18 mouse cellular contexts compared by ENCODE assay signal in genomic region chr10:45076585-45076984, GRCm38 (mm10). TPM values are rescaled to one million over a fixed set of nuclear protein-coding genes. Genes with fewer than 3 reads are reported as not detected.
DNase-seq lines count a peak whose midpoint lies in the region; ATAC-seq and TF ChIP-seq lines count a peak whose summit lies in the region.
"Had no signal": no experiment of that assay in that cellular context is flagged by ENCODE, and none has a peak within 500 bp of the region (broad histone marks: within the 10 kb centered on the region; RNA-seq: fewer than 3 reads in every experiment).

No protein-coding gene starts in this region.

- H3ac ChIP-seq in C2C12 (ENCODE audit: control insufficient read depth, insufficient read length, low read depth), result peak overlapping the region; percentile 25

- no peak for ATAC-seq in hindbrain, embryonic 16.5 days
- peak; percentile 68 for ATAC-seq in limb, embryonic 15.5 days (ENCODE audit: insufficient number of reproducible peaks, low FRiP score, low TSS enrichment, low read depth)
- no peak for ATAC-seq in heart, embryonic 11.5 days (replicated peaks; ENCODE audit: insufficient number of reproducible peaks, low FRiP score, low TSS enrichment)
- ATAC-seq: CD4-positive, CD25-positive, alpha-beta regulatory T cell, adult 4 months; intestine, embryonic 16.5 days had no signal

- peaks cover 100% of the 10 kb centered on the region for H3K79me2 ChIP-seq in C2C12 (ENCODE audit: control insufficient read depth, insufficient read depth)

- TF ChIP-seq CTCF in C2C12 (IDR thresholded peaks at IDR 0.05; ENCODE audit: control insufficient read depth, insufficient read depth, insufficient read length) (no peak), E14TG2a.4 (conservative IDR thresholded peaks at IDR 0.05; ENCODE audit: low read length) (no peak)

- H3K27me3 ChIP-seq in hindbrain, embryonic 10.5 days (ENCODE audit: insufficient read depth, poor library complexity, severe bottlenecking), result no peaks in the 10 kb centered on the region
- H3K27me3 ChIP-seq in hindbrain, embryonic 16.5 days (replicated peaks; ENCODE audit: control insufficient read depth, insufficient read depth, low read length), result no peaks in the 10 kb centered on the region
- H3K27me3 ChIP-seq in C2C12 (ENCODE audit: control insufficient read depth, insufficient read depth, insufficient read length) (no peaks in the 10 kb centered on the region), E14TG2a.4 (ENCODE audit: insufficient read depth, low read length) (no peaks in the 10 kb centered on the region)
- H3K27me3 ChIP-seq in limb, embryonic 15.5 days, result no peaks in the 10 kb centered on the region
- no peaks in the 10 kb centered on the region for H3K27me3 ChIP-seq in heart, embryonic 11.5 days (ENCODE audit: control insufficient read depth, insufficient read depth, low read length)
- H3K27me3 ChIP-seq: heart, embryonic 12.5 days; neural tube, embryonic 12.5 days had no signal

- peaks cover 24% of the 10 kb centered on the region for H3K4me1 ChIP-seq in hindbrain, embryonic 10.5 days (replicated peaks)
- H3K4me1 ChIP-seq in hindbrain, embryonic 16.5 days (ENCODE audit: control insufficient read depth, insufficient read depth, low read depth, low read length), result no peaks in the 10 kb centered on the region
- H3K4me1 ChIP-seq in E14TG2a.4 (replicated peaks; ENCODE audit: low read depth, low read length), result peaks cover 81% of the 10 kb centered on the region
- H3K4me1 ChIP-seq in limb, embryonic 15.5 days, result 0 out of 2 replicates have a peak, but pooled peaks cover 2% of the 10 kb centered on the region
- H3K4me1 ChIP-seq in heart, embryonic 11.5 days (ENCODE audit: control insufficient read depth, insufficient read depth, low read length), result peaks cover 42% of the 10 kb centered on the region

- H3K27ac ChIP-seq in hindbrain, embryonic 10.5 days, result peak overlapping the region; percentile 19
- no peak overlapping the region for H3K27ac ChIP-seq in hindbrain, embryonic 16.5 days (ENCODE audit: low read depth, low read length)
- H3K27ac ChIP-seq in limb, embryonic 15.5 days, result peak overlapping the region; percentile 50; the same call in 1 of the 2 replicates
- H3K27ac ChIP-seq in heart, embryonic 11.5 days (ENCODE audit: low read depth, low read length), result no peak overlapping the region
- H3K27ac ChIP-seq: hindbrain, embryonic 14.5 days; neural tube, embryonic 12.5 days had no signal

- DNase-seq in hindbrain, embryonic 10.5 days (ENCODE audit: low spot score), result no peak
- no peak for DNase-seq in spleen, postnatal 14 days (ENCODE audit: low spot score in 2 of 2)
- DNase-seq: adrenal gland, postnatal 14 days; cerebellum, postnatal 14 days; heart, postnatal 14 days; right cerebral cortex, adult 18-20 months; thymus, postnatal 25 days had no signal

- 82% methylated on average over 10 of the region's 10 CpGs for WGBS in hindbrain, embryonic 10.5 days
- 85% methylated on average over 10 of the region's 10 CpGs for WGBS in hindbrain, embryonic 16.5 days
- WGBS in limb, embryonic 15.5 days, result 71% methylated on average over 10 of the region's 10 CpGs
- WGBS in heart, embryonic 11.5 days (ENCODE audit: insufficient replicate concordance), result 79% methylated on average over 10 of the region's 10 CpGs

- H3K79me3 ChIP-seq in C2C12 (ENCODE audit: low read depth), result peaks cover 89% of the 10 kb centered on the region

- H3K36me3 ChIP-seq in hindbrain, embryonic 10.5 days, result peaks cover 74% of the 10 kb centered on the region
- peaks cover 6% of the 10 kb centered on the region; the same call in 1 of the 2 replicates for H3K36me3 ChIP-seq in hindbrain, embryonic 16.5 days (ENCODE audit: control insufficient read depth, insufficient read depth, low read length)
- peaks cover 63% of the 10 kb centered on the region for H3K36me3 ChIP-seq in C2C12 (ENCODE audit: control insufficient read depth, insufficient read depth)
- peaks cover 52% of the 10 kb centered on the region for H3K36me3 ChIP-seq in E14TG2a.4 (ENCODE audit: insufficient read depth, low read length)
- peaks cover 20% of the 10 kb centered on the region for H3K36me3 ChIP-seq in limb, embryonic 15.5 days
- peaks cover 8% of the 10 kb centered on the region; the same call in 1 of the 2 replicates for H3K36me3 ChIP-seq in heart, embryonic 11.5 days (ENCODE audit: control insufficient read depth, insufficient read depth, low read length)

- no peak overlapping the region for H3K4me3 ChIP-seq in hindbrain, embryonic 10.5 days
- no peak overlapping the region for H3K4me3 ChIP-seq in hindbrain, embryonic 16.5 days (ENCODE audit: low read length)
- H3K4me3 ChIP-seq in C2C12 (ENCODE audit: insufficient read depth, poor library complexity, severe bottlenecking) (no peak overlapping the region), E14TG2a.4 (replicated peaks; ENCODE audit: low read length) (peak overlapping the region; percentile 51)
- H3K4me3 ChIP-seq in limb, embryonic 15.5 days, result no peak overlapping the region
- no peak overlapping the region for H3K4me3 ChIP-seq in heart, embryonic 11.5 days (ENCODE audit: low read depth, low read length)
- H3K4me3 ChIP-seq: heart, embryonic 12.5 days; neural tube, embryonic 12.5 days had no signal

- no peak overlapping the region for H3K4me2 ChIP-seq in hindbrain, embryonic 16.5 days (ENCODE audit: low read length)
- H3K4me2 ChIP-seq in limb, embryonic 15.5 days, result no peak overlapping the region
- no peak overlapping the region for H3K4me2 ChIP-seq in heart, embryonic 11.5 days
- H3K4me2 ChIP-seq: heart, embryonic 12.5 days; hindbrain, embryonic 14.5 days; midbrain, embryonic 11.5 days; neural tube, embryonic 12.5 days had no signal

- no peaks in the 10 kb centered on the region for H3K9me3 ChIP-seq in hindbrain, embryonic 10.5 days
- H3K9me3 ChIP-seq in hindbrain, embryonic 16.5 days (ENCODE audit: control insufficient read depth, low read length), result no peaks in the 10 kb centered on the region
- H3K9me3 ChIP-seq in E14TG2a.4 (ENCODE audit: low read length), result no peaks in the 10 kb centered on the region
- no peaks in the 10 kb centered on the region for H3K9me3 ChIP-seq in limb, embryonic 15.5 days
- no peaks in the 10 kb centered on the region for H3K9me3 ChIP-seq in heart, embryonic 11.5 days (replicated peaks; ENCODE audit: control insufficient read depth, low read length)
- H3K9me3 ChIP-seq: heart, embryonic 12.5 days; neural tube, embryonic 12.5 days had no signal

- no peak overlapping the region for H3K9ac ChIP-seq in hindbrain, embryonic 16.5 days (ENCODE audit: low read depth, low read length)
- no peak overlapping the region for H3K9ac ChIP-seq in limb, embryonic 15.5 days
- H3K9ac ChIP-seq in heart, embryonic 11.5 days (ENCODE audit: low read depth, low read length), result no peak overlapping the region
- H3K9ac ChIP-seq: hindbrain, embryonic 14.5 days; neural tube, embryonic 12.5 days had no signal

TF ChIP-seq in C2C12, 6 proteins besides CTCF, POLR2A, EP300 and RAD21:
- no peak for TF ChIP-seq USF1 (IDR thresholded peaks at IDR 0.05; ENCODE audit: low read depth)
- peak; percentile 100 for TF ChIP-seq MYOD1 (IDR thresholded peaks at IDR 0.05; ENCODE audit: control insufficient read depth, insufficient read length, low read depth)
TF ChIP-seq in C2C12: peak in this region for 1.

RNA-seq across cellular contexts. Expression of gene Prep, which starts 9.6 kb away (rescaled TPM):
- 34.0 and 38.3 TPM in 2 replicates for polyA plus RNA-seq in hindbrain, embryonic 10.5 days (2016; fragmentation: Nextera tagmentation; extraction: Ambion mirVana)
- polyA plus RNA-seq in hindbrain, embryonic 16.5 days (2015; fragmentation: Nextera tagmentation; extraction: Ambion mirVana), result 26.9 and 28.1 TPM in 2 replicates
- 49.2 TPM for polyA plus RNA-seq in C2C12 (2012; fragmentation: generic; extraction: Trizol)
- 19.8 and 21.6 TPM in 2 replicates for polyA plus RNA-seq in limb, embryonic 15.5 days (2015; fragmentation: Nextera tagmentation; extraction: Ambion mirVana)
- polyA plus RNA-seq in heart, embryonic 11.5 days (2014; fragmentation: Nextera tagmentation; extraction: Ambion mirVana), result 18.9 and 24.0 TPM in 2 replicates

Comparison
In these comparisons a context has a peak if more than half of its experiments do, and no peak if none do; other contexts are left out.
1. H3K27ac ChIP-seq: peak in hindbrain, embryonic 10.5 days (single experiment) and limb, embryonic 15.5 days (single experiment); none in hindbrain, embryonic 16.5 days (single experiment) and heart, embryonic 11.5 days (single experiment).